Mouse (Mus musculus) natural killer cell, adult 2 months (primary cell): Measurements from ENCODE around the gene Hamp.

ENCODE experiments used
- DNase-seq, 2 experiments: peaks; one replicate each; pipeline ENCODE4 v3.0.0; 2022; ENCODE audit warnings: low spot score in 2 of 2

The Hamp gene

GRCm38 (mm10) chr7:30908277-30908991 lies 35.4 kb downstream of the Hamp start:
- DNase-seq = no peak

GRCm38 (mm10) chr7:30904042-30904441 lies 39.8 kb downstream of the Hamp start:
- peak in 1 of 2 experiments; percentile 49 for DNase-seq

- no peak for DNase-seq
These were observed 48.6 kb downstream of the Hamp start for GRCm38 (mm10) chr7:30895217-30895616.

- no peak for DNase-seq
These were observed 51.3 kb downstream of the Hamp start for GRCm38 (mm10) chr7:30892515-30892914.
